Mouse (Mus musculus) bone marrow, adult 2 months (tissue): ENCODE results near the gene Insrr.

ENCODE experiments used
- CTCF ChIP-seq: fragments of 200-500 bp; IDR thresholded peaks from 2 replicates; pipeline ENCODE4 v1.5.1; 2011; ENCODE audit warnings: low read length, control low read depth; ENCODE audit not compliant: control insufficient read depth, insufficient read depth
- POLR2A ChIP-seq: fragments of 200-500 bp; IDR thresholded peaks from 2 replicates; pipeline ENCODE4 v1.6.1; 2011; ENCODE audit warnings: low read depth, mild to moderate bottlenecking, control low read depth, low read length, borderline replicate concordance; ENCODE audit not compliant: control insufficient read depth

DNA sequence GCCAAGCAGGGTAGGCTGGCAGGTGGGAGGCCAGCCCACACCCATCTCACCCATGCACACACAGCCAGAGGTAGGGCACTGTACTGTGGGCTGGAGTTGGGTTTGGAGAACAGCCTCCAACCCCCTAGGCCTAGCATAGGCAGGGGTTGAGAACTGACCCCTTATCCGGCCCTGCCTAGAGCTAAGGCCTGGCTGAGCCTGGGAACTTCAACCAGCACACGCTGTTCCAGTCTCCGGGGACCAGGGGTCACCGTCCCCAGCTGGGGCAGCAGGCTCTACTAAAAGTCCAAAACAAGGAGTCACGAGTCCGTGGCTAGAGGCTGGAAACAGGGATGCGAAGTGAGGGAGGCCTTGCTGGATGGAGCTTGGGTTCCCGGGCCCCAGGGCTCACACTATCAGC, 29.0 kb upstream of the Insrr start:
- TF ChIP-seq CTCF, result no peak
- TF ChIP-seq POLR2A, result no peak
